In genomic region chr19:32711761-32712541, GRCm38 (mm10) we compare ENCODE assay signal across 7 mouse cellular contexts. TPM values are rescaled to one million over a fixed set of nuclear protein-coding genes. Genes with fewer than 3 reads are reported as not detected.
DNase-seq lines count a peak whose midpoint lies in the region; ATAC-seq lines count a peak whose summit lies in the region.

No protein-coding gene starts in this region.

- no peaks in the 10 kb centered on the region for H3K27me3 ChIP-seq in intestine, embryonic 15.5 days (replicated peaks)
- no peaks in the 10 kb centered on the region for H3K27me3 ChIP-seq in midbrain, embryonic 10.5 days (ENCODE audit: low read depth, poor library complexity, severe bottlenecking)

- H3K9ac ChIP-seq in intestine, embryonic 15.5 days, result peak overlapping the region; percentile 89

- intact Hi-C loops in left cerebral cortex, postnatal 25 days (cut with DNase I), result loop anchor here (1.0 to 5.0 kb wide), 2 partner anchors 44 to 400 kb away; no protein-coding TSS in a partner anchor

- no peaks in the 10 kb centered on the region for H3K36me3 ChIP-seq in intestine, embryonic 15.5 days
- H3K36me3 ChIP-seq in midbrain, embryonic 10.5 days, result peaks cover 8% of the 10 kb centered on the region

- H3K4me3 ChIP-seq in intestine, embryonic 15.5 days (replicated peaks), result peak overlapping the region; percentile 90
- H3K4me3 ChIP-seq in midbrain, embryonic 10.5 days, result peak overlapping the region; percentile 91

- DNase-seq in adrenal gland, adult (ENCODE audit: inconsistent age in 2 of 2, low spot score in 1 of 2), result peak; percentile 95 to 99
- peak; percentile 93 for DNase-seq in embryo, embryonic 10.5 days (ENCODE audit: low spot score)
- peak; percentile 90 for DNase-seq in gastrocnemius, postnatal 25 days
- peak; percentile 91 to 94 for DNase-seq in left cerebral cortex, postnatal 25 days (ENCODE audit: low spot score in 2 of 2)
- peak; percentile 91 for DNase-seq in midbrain, embryonic 10.5 days (ENCODE audit: low spot score)
- DNase-seq in right cerebral cortex, postnatal 4 days, result peak; percentile 96

- H3K27ac ChIP-seq in intestine, embryonic 15.5 days, result peak overlapping the region; percentile 91
- peak overlapping the region; percentile 97 for H3K27ac ChIP-seq in midbrain, embryonic 10.5 days (replicated peaks)

- H3K4me1 ChIP-seq in intestine, embryonic 15.5 days (replicated peaks), result peaks cover 3% of the 10 kb centered on the region; the same call in 1 of the 2 replicates
- peaks cover 34% of the 10 kb centered on the region for H3K4me1 ChIP-seq in midbrain, embryonic 10.5 days

- ATAC-seq in intestine, embryonic 15.5 days, result peak; percentile 98

- H3K9me3 ChIP-seq in intestine, embryonic 15.5 days, result no peaks in the 10 kb centered on the region
- no peaks in the 10 kb centered on the region for H3K9me3 ChIP-seq in midbrain, embryonic 10.5 days (replicated peaks)

- H3K4me2 ChIP-seq in intestine, embryonic 15.5 days (replicated peaks), result peak overlapping the region; percentile 80

- WGBS in intestine, embryonic 15.5 days, result under 1% methylated on average over 63 of the region's 63 CpGs
- under 1% methylated on average over 63 of the region's 63 CpGs for WGBS in midbrain, embryonic 10.5 days

RNA-seq across cellular contexts. Expression of gene Atad1, which starts 27.6 kb away (rescaled TPM):
- 10 to 100 TPM; 47.3 to 65.2 TPM for total RNA-seq in gastrocnemius, postnatal 25 days (2021)
- polyA plus RNA-seq in intestine, embryonic 15.5 days (2015; fragmentation: Nextera tagmentation; extraction: Ambion mirVana), result 72.6 and 76.1 TPM in 2 replicates
- total RNA-seq in left cerebral cortex, postnatal 25 days (2021), result 100 to 1,000 TPM; 104 to 105 TPM
- polyA plus RNA-seq in midbrain, embryonic 10.5 days (2016; fragmentation: Nextera tagmentation; extraction: Ambion mirVana), result 78.0 and 84.4 TPM in 2 replicates

RNA-seq across cellular contexts. Expression of gene Pten, which starts 45.3 kb away (rescaled TPM):
- total RNA-seq in gastrocnemius, postnatal 25 days (2021), result 10 to 100 TPM; 31.8 to 35.9 TPM
- polyA plus RNA-seq in intestine, embryonic 15.5 days (2015; fragmentation: Nextera tagmentation; extraction: Ambion mirVana), result 10.1 TPM in 2 replicates
- 100 to 1,000 TPM; 146 to 150 TPM for total RNA-seq in left cerebral cortex, postnatal 25 days (2021)
- 6.8 and 7.6 TPM in 2 replicates for polyA plus RNA-seq in midbrain, embryonic 10.5 days (2016; fragmentation: Nextera tagmentation; extraction: Ambion mirVana)

Comparison
In these comparisons a context has a peak if more than half of its experiments do, and no peak if none do; other contexts are left out.
1. Peak in every context shown above with its lines: DNase-seq, ATAC-seq, H3K4me3 ChIP-seq and H3K27ac ChIP-seq.